Mouse (Mus musculus): ENCODE measurements around the gene Galnt14. TPM values are rescaled to one million over a fixed set of nuclear protein-coding genes. Genes with fewer than 3 reads are reported as not detected.

Gene Galnt14
- polyA plus RNA-seq, 2 experiments: 3.0 to 4.9 TPM

- H3K27me3 ChIP-seq (ENCODE audit: control insufficient read depth, insufficient read depth, low read length): no peaks in the 10 kb centered on the region
- WGBS: 64% methylated on average over 6 of the region's 6 CpGs
- no peak overlapping the region for H3K4me2 ChIP-seq (replicated peaks; ENCODE audit: low read depth, low read length, severe bottlenecking)
- H3K9ac ChIP-seq (ENCODE audit: low read depth, low read length, severe bottlenecking): no peak overlapping the region
- H3K4me3 ChIP-seq (replicated peaks; ENCODE audit: low read length): no peak overlapping the region
- no peaks in the 10 kb centered on the region for H3K36me3 ChIP-seq (ENCODE audit: control insufficient read depth, insufficient read depth, low read length)
- no peak for DNase-seq (ENCODE audit: low spot score)
- no peak for TF ChIP-seq POLR2A (IDR thresholded peaks at IDR 0.05; ENCODE audit: borderline replicate concordance, extremely low read depth, insufficient read depth, insufficient read length)
- H3K9me3 ChIP-seq (ENCODE audit: control insufficient read depth, low read length): no peaks in the 10 kb centered on the region
- H3K27ac ChIP-seq (replicated peaks; ENCODE audit: low read depth, low read length): no peak overlapping the region
- ATAC-seq (ENCODE audit: low FRiP score, low read depth): no peak
- no peaks in the 10 kb centered on the region for H3K4me1 ChIP-seq (ENCODE audit: control insufficient read depth, insufficient read depth, low read length)
Observed at GRCm38 (mm10) chr17:73599923-73600322, 110.3 kb downstream of the Galnt14 start.

- 78% methylated on average over 2 of the region's 2 CpGs for WGBS
- TF ChIP-seq POLR2A (IDR thresholded peaks at IDR 0.05; ENCODE audit: borderline replicate concordance, extremely low read depth, insufficient read depth, insufficient read length): no peak
- Histone ChIP-seq H3K4me2 (replicated peaks; ENCODE audit: low read depth, low read length, severe bottlenecking) (no peak overlapping the region), H3K4me3 (replicated peaks; ENCODE audit: low read length) (no peak overlapping the region), H3K27ac (replicated peaks; ENCODE audit: low read depth, low read length) (no peak overlapping the region), H3K36me3 (ENCODE audit: control insufficient read depth, insufficient read depth, low read length) (no peaks in the 10 kb centered on the region), H3K9ac (ENCODE audit: low read depth, low read length, severe bottlenecking) (no peak overlapping the region), H3K4me1 (ENCODE audit: control insufficient read depth, insufficient read depth, low read length) (no peaks in the 10 kb centered on the region), H3K9me3 (ENCODE audit: control insufficient read depth, low read length) (no peaks in the 10 kb centered on the region), H3K27me3 (ENCODE audit: control insufficient read depth, insufficient read depth, low read length) (no peaks in the 10 kb centered on the region)
- DNase-seq (ENCODE audit: low spot score) (no peak), ATAC-seq (ENCODE audit: low FRiP score, low read depth) (no peak)
Observed at GRCm38 (mm10) chr17:73592081-73592480, 118.2 kb downstream of the Galnt14 start.

- no peaks in the 10 kb centered on the region for H3K36me3 ChIP-seq (ENCODE audit: control insufficient read depth, insufficient read depth, low read length)
- ATAC-seq (ENCODE audit: low FRiP score, low read depth) (no peak), DNase-seq (ENCODE audit: low spot score) (no peak)
- no peak overlapping the region for H3K4me3 ChIP-seq (replicated peaks; ENCODE audit: low read length)
- 11% methylated on average over 6 of the region's 6 CpGs for WGBS
- peaks cover 3% of the 10 kb centered on the region; the same call in 1 of the 2 replicates for H3K4me1 ChIP-seq (ENCODE audit: control insufficient read depth, insufficient read depth, low read length)
- H3K9ac ChIP-seq (ENCODE audit: low read depth, low read length, severe bottlenecking): no peak overlapping the region
- H3K9me3 ChIP-seq (ENCODE audit: control insufficient read depth, low read length): no peaks in the 10 kb centered on the region
- no peak overlapping the region for H3K4me2 ChIP-seq (replicated peaks; ENCODE audit: low read depth, low read length, severe bottlenecking)
- H3K27ac ChIP-seq (replicated peaks; ENCODE audit: low read depth, low read length): no peak overlapping the region
- no peak for TF ChIP-seq POLR2A (IDR thresholded peaks at IDR 0.05; ENCODE audit: borderline replicate concordance, extremely low read depth, insufficient read depth, insufficient read length)
- no peaks in the 10 kb centered on the region for H3K27me3 ChIP-seq (ENCODE audit: control insufficient read depth, insufficient read depth, low read length)
Observed at GRCm38 (mm10) chr17:73587573-73587972, 122.7 kb downstream of the Galnt14 start.

- no peaks in the 10 kb centered on the region for H3K36me3 ChIP-seq (ENCODE audit: control insufficient read depth, insufficient read depth, low read length)
- H3K4me1 ChIP-seq (ENCODE audit: control insufficient read depth, insufficient read depth, low read length): peaks cover 7% of the 10 kb centered on the region
- TF ChIP-seq POLR2A (IDR thresholded peaks at IDR 0.05; ENCODE audit: borderline replicate concordance, extremely low read depth, insufficient read depth, insufficient read length): no peak
- 42% methylated on average over 1 of the region's 1 CpGs for WGBS
- no peaks in the 10 kb centered on the region for H3K27me3 ChIP-seq (ENCODE audit: control insufficient read depth, insufficient read depth, low read length)
- H3K9ac ChIP-seq (ENCODE audit: low read depth, low read length, severe bottlenecking): no peak overlapping the region
- H3K9me3 ChIP-seq (ENCODE audit: control insufficient read depth, low read length): no peaks in the 10 kb centered on the region
- no peak overlapping the region for H3K4me2 ChIP-seq (replicated peaks; ENCODE audit: low read depth, low read length, severe bottlenecking)
- ATAC-seq (ENCODE audit: low FRiP score, low read depth): peak; percentile 50; the same call in 1 of the 2 replicates
- no peak overlapping the region for H3K4me3 ChIP-seq (replicated peaks; ENCODE audit: low read length)
- DNase-seq (ENCODE audit: low spot score): peak; percentile 20
- no peak overlapping the region for H3K27ac ChIP-seq (replicated peaks; ENCODE audit: low read depth, low read length)
Observed at GRCm38 (mm10) chr17:73574186-73574585, 136.1 kb downstream of the Galnt14 start.

- no peak for TF ChIP-seq POLR2A (IDR thresholded peaks at IDR 0.05; ENCODE audit: borderline replicate concordance, extremely low read depth, insufficient read depth, insufficient read length)
- 72% methylated on average over 5 of the region's 5 CpGs for WGBS
- Histone ChIP-seq H3K4me3 (replicated peaks; ENCODE audit: low read length) (no peak overlapping the region), H3K27me3 (ENCODE audit: control insufficient read depth, insufficient read depth, low read length) (no peaks in the 10 kb centered on the region), H3K4me1 (ENCODE audit: control insufficient read depth, insufficient read depth, low read length) (peaks cover 7% of the 10 kb centered on the region), H3K36me3 (ENCODE audit: control insufficient read depth, insufficient read depth, low read length) (no peaks in the 10 kb centered on the region), H3K9me3 (ENCODE audit: control insufficient read depth, low read length) (no peaks in the 10 kb centered on the region), H3K27ac (replicated peaks; ENCODE audit: low read depth, low read length) (no peak overlapping the region), H3K4me2 (replicated peaks; ENCODE audit: low read depth, low read length, severe bottlenecking) (no peak overlapping the region), H3K9ac (ENCODE audit: low read depth, low read length, severe bottlenecking) (no peak overlapping the region)
- ATAC-seq (ENCODE audit: low FRiP score, low read depth) (no peak), DNase-seq (ENCODE audit: low spot score) (no peak)
Observed at GRCm38 (mm10) chr17:73572881-73573280, 137.4 kb downstream of the Galnt14 start.

- no peak for ATAC-seq (ENCODE audit: low FRiP score, low read depth)
- no peak overlapping the region for H3K27ac ChIP-seq (replicated peaks; ENCODE audit: low read depth, low read length)
- no peak for TF ChIP-seq POLR2A (IDR thresholded peaks at IDR 0.05; ENCODE audit: borderline replicate concordance, extremely low read depth, insufficient read depth, insufficient read length)
- no peak overlapping the region for H3K4me3 ChIP-seq (replicated peaks; ENCODE audit: low read length)
- H3K27me3 ChIP-seq (ENCODE audit: control insufficient read depth, insufficient read depth, low read length): no peaks in the 10 kb centered on the region
- H3K4me2 ChIP-seq (replicated peaks; ENCODE audit: low read depth, low read length, severe bottlenecking): no peak overlapping the region
- WGBS: 82% methylated on average over 5 of the region's 5 CpGs
- H3K9ac ChIP-seq (ENCODE audit: low read depth, low read length, severe bottlenecking): no peak overlapping the region
- H3K4me1 ChIP-seq (ENCODE audit: control insufficient read depth, insufficient read depth, low read length): peaks cover 7% of the 10 kb centered on the region
- no peak for DNase-seq (ENCODE audit: low spot score)
- no peaks in the 10 kb centered on the region for H3K36me3 ChIP-seq (ENCODE audit: control insufficient read depth, insufficient read depth, low read length)
- no peaks in the 10 kb centered on the region for H3K9me3 ChIP-seq (ENCODE audit: control insufficient read depth, low read length)
Observed at GRCm38 (mm10) chr17:73572440-73572839, 137.8 kb downstream of the Galnt14 start.
